Mouse (Mus musculus) adrenal gland (tissue): ENCODE measurements around the gene Klk1b8.
"Not testable (repeated sequence)": the region's sequence is repeated elsewhere in the genome, so short reads cannot be mapped to it uniquely, and the experiment has no call there.

ENCODE experiments used
- intact Hi-C: fragments of 180-260 bp; cut with DNase I; formaldehyde crosslinking; loops from one replicate; pipeline ENCODE4 v1.15.1; 2025

The Klk1b8 gene

GRCm38 (mm10) chr7:43994821-43995220 lies 44.4 kb downstream of the Klk1b8 start:
- intact Hi-C loops: not testable (repeated sequence)

DNA sequence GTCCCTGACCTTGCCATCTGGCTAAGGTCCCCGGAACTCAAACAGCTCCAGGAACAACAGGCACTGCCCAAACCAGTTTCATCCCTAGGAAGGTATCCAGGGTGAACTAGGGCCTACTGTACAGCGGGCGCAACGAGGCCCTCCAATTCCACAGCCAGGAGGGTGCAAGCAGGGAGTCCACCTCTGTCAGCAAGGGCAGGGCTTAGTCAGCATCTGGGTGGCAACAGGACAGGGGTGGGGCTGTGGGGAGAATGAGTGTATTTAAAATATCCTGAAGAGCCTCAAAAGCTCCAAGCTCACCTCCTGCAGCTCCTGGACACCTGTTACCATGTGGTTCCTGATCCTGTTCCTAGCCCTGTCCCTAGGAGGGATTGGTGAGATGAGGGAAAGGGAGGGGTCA lies 45.1 kb downstream of the Klk1b8 start, which contains the start of gene Klk1b11:
Gene Klk1b11, plus strand, starts transcription at position 301 of the 400 bp plus-strand sequence.
- intact Hi-C loops: not testable (repeated sequence)
